Mouse (Mus musculus) midbrain, postnatal 0 days (tissue): ENCODE results near the gene Nol11. TPM values are rescaled to one million over a fixed set of nuclear protein-coding genes. Genes with fewer than 3 reads are reported as not detected.
A peak's percentile ranks its signal among the peaks of the same experiment; 100 is the strongest.
"Not testable (repeated sequence)": the region's sequence is repeated elsewhere in the genome, so short reads cannot be mapped to it uniquely, and the experiment has no call there.

ENCODE experiments used
- ATAC-seq: fragments of 200-750 bp; cut with Nextera tagmentation; 2 replicates; pipeline ENCODE4 v1.8.0; 2017; ENCODE audit warnings: moderate number of reproducible peaks, mild to moderate bottlenecking, moderate TSS enrichment, moderate library complexity; ENCODE audit not compliant: low FRiP score
- DNase-seq: peaks from one replicate; pipeline ENCODE4 v3.0.0-alpha.2; 2015; ENCODE audit warnings: low spot score
- H3K27ac ChIP-seq: fragments of 300-500 bp; sonication (generic); 2 replicates; pipeline ENCODE4 v1.5.1; 2014; ENCODE audit warnings: low read depth, mild to moderate bottlenecking, low read length, mixed read lengths
- H3K27me3 ChIP-seq: fragments of 300-500 bp; sonication (generic); 2 replicates; pipeline ENCODE4 v1.6.1; 2014; ENCODE audit warnings: low read length, control low read depth, mixed read lengths; ENCODE audit not compliant: insufficient read depth
- H3K36me3 ChIP-seq: fragments of 300-500 bp; sonication (generic); 2 replicates; pipeline ENCODE4 v1.6.1; 2014; ENCODE audit warnings: low read length, control low read depth, mixed read lengths; ENCODE audit not compliant: insufficient read depth
- H3K4me1 ChIP-seq: fragments of 300-500 bp; sonication (generic); 2 replicates; pipeline ENCODE4 v1.6.1; 2014; ENCODE audit warnings: mild to moderate bottlenecking, control low read depth, antibody characterized with exemption, low read length, mixed read lengths; ENCODE audit not compliant: insufficient read depth
- H3K4me2 ChIP-seq: fragments of 300-500 bp; sonication (generic); 2 replicates; pipeline ENCODE4 v1.6.1; 2014; ENCODE audit warnings: low read depth, mild to moderate bottlenecking, low read length, mixed read lengths; ENCODE audit not compliant: poor library complexity, severe bottlenecking
- H3K4me3 ChIP-seq: fragments of 300-500 bp; sonication (generic); 2 replicates; pipeline ENCODE4 v1.5.1; 2014; ENCODE audit warnings: low read depth, mild to moderate bottlenecking, low read length, moderate library complexity
- H3K9ac ChIP-seq: fragments of 300-500 bp; sonication (generic); replicated peaks from 2 replicates; pipeline ENCODE4 v1.6.1; 2014; ENCODE audit warnings: mild to moderate bottlenecking, low read length, moderate library complexity, mixed read lengths; ENCODE audit not compliant: poor library complexity, severe bottlenecking
- H3K9me3 ChIP-seq: fragments of 300-500 bp; sonication (generic); 2 replicates; pipeline ENCODE4 v1.6.1; 2016; ENCODE audit warnings: low read length, control low read depth
- CTCF ChIP-seq: IDR thresholded peaks from 2 replicates; pipeline ENCODE4 v1.5.1; 2016; ENCODE audit warnings: antibody characterized with exemption, mild to moderate bottlenecking
- WGBS: fragments of 180-500 bp; shearing (Covaris S2); extraction: QIAGEN DNeasy Blood & Tissue Kit; methylation state at CpG from one replicate; pipeline ENCODE4 v1.1.7; 2014; 5-methylcytosine and 5-hydroxymethylcytosine counted together
- polyA plus RNA-seq: library from polyadenylated mRNA; unstranded; fragments of >200 nt; fragmentation: Nextera tagmentation; extraction: Ambion mirVana; gene quantifications from 2 replicates; pipeline ENCODE4 v1.2.1, GENCODE M21; 2015
- total RNA-seq: library from RNA; depleted of rRNA; stranded (reverse); fragments of >200 nt; gene quantifications from 2 replicates; pipeline ENCODE4 v1.2.3, GENCODE M21; 2014

Gene Nol11
- total and polyA plus RNA-seq, 2 experiments from 2014 or later, result 35.6 to 36.9 TPM

DNA sequence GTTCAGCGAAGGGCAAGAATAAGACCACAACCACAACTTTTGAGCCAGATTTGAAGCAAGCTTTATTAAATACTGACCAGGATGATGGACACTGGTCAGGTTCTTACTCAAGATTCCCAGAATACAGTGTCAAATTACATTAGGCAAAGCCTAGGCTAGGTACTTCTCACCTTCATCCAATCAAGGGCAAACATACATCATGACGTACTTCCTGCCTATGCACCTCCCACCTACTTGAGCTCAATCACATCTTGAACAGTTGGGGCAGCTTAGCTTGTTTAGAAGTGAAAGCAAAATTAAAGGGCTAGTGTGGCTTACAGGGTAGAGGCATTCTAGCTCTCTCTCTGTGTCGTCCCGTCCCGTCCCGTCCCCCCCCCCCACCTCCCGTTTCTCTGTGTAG is 34.8 kb downstream of the Nol11 start:
- Histone ChIP-seq H3K27me3 (no peaks in the 10 kb centered on the region), H3K9me3 (no peaks in the 10 kb centered on the region), H3K27ac (no peak overlapping the region), H3K9ac (no peak overlapping the region), H3K4me1 (no peaks in the 10 kb centered on the region), H3K4me2 (no peak overlapping the region), H3K4me3 (no peak overlapping the region), H3K36me3 (no peaks in the 10 kb centered on the region)
- TF ChIP-seq CTCF, result no peak
- 86% methylated on average over 7 of the region's 7 CpGs for WGBS
- no peak for ATAC-seq
- no peak for DNase-seq

DNA sequence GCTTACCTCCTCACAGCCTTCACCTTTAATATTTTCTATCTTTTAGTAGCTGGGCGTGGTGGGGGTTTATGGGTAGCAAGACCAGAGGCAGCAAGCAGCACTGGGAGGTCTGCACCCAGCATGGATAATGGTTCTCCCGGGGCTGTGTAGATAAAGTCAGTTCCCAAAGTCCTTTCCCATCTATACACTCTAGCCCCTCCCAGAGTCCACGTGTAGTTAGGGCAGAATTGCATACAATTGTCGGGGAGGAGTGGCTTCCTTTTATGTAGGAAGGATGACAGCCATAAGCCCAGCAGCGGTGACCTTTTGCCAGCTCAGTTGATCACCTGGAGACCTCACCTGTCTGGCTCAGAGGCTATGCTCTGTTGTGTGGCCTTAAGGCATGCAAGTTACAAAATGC is 35.5 kb downstream of the Nol11 start:
- H3K4me2 ChIP-seq, result no peak overlapping the region
- 78% methylated on average over 5 of the region's 5 CpGs for WGBS
- no peak overlapping the region for H3K4me3 ChIP-seq
- no peaks in the 10 kb centered on the region for H3K9me3 ChIP-seq
- no peak for TF ChIP-seq CTCF
- H3K27me3 ChIP-seq, result no peaks in the 10 kb centered on the region
- no peaks in the 10 kb centered on the region for H3K36me3 ChIP-seq
- ATAC-seq, result no peak
- H3K27ac ChIP-seq, result no peak overlapping the region
- no peaks in the 10 kb centered on the region for H3K4me1 ChIP-seq
- no peak for DNase-seq
- H3K9ac ChIP-seq, result no peak overlapping the region

DNA sequence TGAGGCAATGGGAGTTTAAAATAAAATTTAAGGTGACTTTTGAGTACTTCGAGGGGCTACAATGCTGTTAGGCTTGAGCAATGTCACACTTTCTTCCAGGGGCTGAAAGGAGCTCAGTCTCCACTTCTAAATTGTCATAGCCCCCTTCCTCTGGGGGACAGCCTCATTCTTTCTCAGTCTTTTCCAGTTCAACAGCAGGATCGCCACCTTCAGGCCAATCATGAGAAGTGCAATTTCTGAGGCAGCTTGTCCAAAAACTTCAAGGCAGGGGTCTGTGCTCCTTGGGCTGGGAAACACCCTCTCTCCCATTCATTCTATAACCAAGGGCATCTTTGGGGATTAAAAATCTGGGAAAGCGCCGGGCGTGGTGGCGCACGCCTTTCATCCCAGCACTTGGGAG is 37.4 kb downstream of the Nol11 start:
- H3K27me3 ChIP-seq, result no peaks in the 10 kb centered on the region
- no peak for ATAC-seq
- H3K4me1 ChIP-seq, result no peaks in the 10 kb centered on the region
- no peak for DNase-seq
- peak; percentile 63 for TF ChIP-seq CTCF
- no peak overlapping the region for H3K4me2 ChIP-seq
- no peak overlapping the region for H3K27ac ChIP-seq
- WGBS, result 77% methylated on average over 7 of the region's 7 CpGs
- H3K36me3 ChIP-seq, result no peaks in the 10 kb centered on the region
- H3K4me3 ChIP-seq, result no peak overlapping the region
- no peaks in the 10 kb centered on the region for H3K9me3 ChIP-seq
- H3K9ac ChIP-seq, result no peak overlapping the region

DNA sequence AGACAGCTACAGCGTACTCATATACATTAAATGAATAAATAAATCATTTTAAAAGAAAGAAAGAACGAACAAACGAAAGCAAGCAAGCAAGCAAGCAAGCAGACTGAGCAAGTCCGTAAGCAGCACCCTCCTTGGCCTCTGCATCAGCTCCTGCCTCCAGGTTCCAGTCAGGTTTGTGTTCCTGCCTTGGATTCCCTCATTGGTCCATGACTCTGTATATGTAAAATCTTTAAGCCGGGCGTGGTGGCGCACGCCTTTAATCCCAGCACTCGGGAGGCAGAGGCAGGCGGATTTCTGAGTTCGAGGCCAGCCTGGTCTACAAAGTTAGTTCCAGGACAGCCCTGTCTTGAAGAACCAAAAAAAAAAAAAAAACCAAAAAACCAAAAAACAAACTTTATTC is 45.2 kb downstream of the Nol11 start:
- not testable (repeated sequence) for H3K4me3 ChIP-seq, DNase-seq, H3K27me3 ChIP-seq, H3K4me1 ChIP-seq, H3K9ac ChIP-seq, H3K36me3 ChIP-seq, H3K4me2 ChIP-seq, H3K9me3 ChIP-seq, ATAC-seq, H3K27ac ChIP-seq
- WGBS, result 98% methylated on average over 11 of the region's 11 CpGs

DNA sequence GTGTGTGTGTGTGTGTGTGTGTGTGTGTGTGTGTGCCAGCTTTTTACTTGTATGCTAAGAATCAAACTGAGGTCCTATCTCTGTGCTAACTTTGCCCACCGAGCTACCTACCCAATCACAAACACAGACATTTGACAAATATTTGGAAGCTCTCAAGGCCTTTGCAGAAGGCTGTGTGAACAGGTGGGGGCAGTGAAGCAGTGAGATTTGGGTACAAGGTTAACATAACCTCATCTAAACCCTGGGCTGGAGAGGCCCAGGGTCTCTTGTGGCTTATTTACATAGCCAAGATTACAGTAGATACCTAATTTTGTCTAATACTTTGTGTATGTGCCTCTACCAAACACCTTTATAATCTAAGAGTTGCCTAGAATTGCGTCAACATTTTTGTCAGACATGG is 46.8 kb downstream of the Nol11 start:
- H3K4me2 ChIP-seq, result no peak overlapping the region
- TF ChIP-seq CTCF, result no peak
- no peak overlapping the region for H3K9ac ChIP-seq
- H3K4me3 ChIP-seq, result no peak overlapping the region
- ATAC-seq, result no peak
- WGBS, result 89% methylated on average over 2 of the region's 2 CpGs
- H3K27ac ChIP-seq, result no peak overlapping the region
- no peaks in the 10 kb centered on the region for H3K4me1 ChIP-seq
- no peaks in the 10 kb centered on the region for H3K36me3 ChIP-seq
- no peaks in the 10 kb centered on the region for H3K27me3 ChIP-seq
- no peak for DNase-seq
- H3K9me3 ChIP-seq, result no peaks in the 10 kb centered on the region

- Histone ChIP-seq H3K9me3 (no peaks in the 10 kb centered on the region), H3K27ac (no peak overlapping the region), H3K4me3 (no peak overlapping the region), H3K36me3 (no peaks in the 10 kb centered on the region), H3K4me1 (no peaks in the 10 kb centered on the region), H3K9ac (no peak overlapping the region), H3K4me2 (no peak overlapping the region), H3K27me3 (no peaks in the 10 kb centered on the region)
- WGBS, result 27% methylated on average over 6 of the region's 6 CpGs
- TF ChIP-seq CTCF, result no peak
- no peak for ATAC-seq
- DNase-seq, result no peak
These were observed 48.4 kb downstream of the Nol11 start for GRCm38 (mm10) chr11:107140756-107141155.

DNA sequence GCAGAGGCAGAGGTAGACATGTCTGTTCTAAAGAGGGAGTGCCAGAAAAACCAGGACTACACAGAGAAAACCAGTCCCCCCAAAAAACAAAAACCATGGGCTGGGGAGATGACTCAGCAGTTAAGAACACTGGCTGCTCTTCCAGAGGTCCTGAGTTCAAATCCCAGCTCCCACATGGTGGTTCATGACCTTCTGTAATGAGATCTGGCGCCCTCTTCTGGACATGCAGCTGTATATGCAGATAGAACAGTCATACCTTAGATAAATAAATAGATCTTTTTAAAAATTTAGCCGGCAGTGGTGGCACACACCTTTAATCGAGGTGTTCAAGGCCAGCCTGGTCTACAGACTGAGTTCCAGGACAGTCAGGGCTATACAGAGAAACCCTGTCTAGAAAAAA is 50.5 kb downstream of the Nol11 start:
- H3K4me2 ChIP-seq, result no peak overlapping the region
- no peak overlapping the region for H3K9ac ChIP-seq
- ATAC-seq (no peak), DNase-seq (no peak)
- 83% methylated on average over 3 of the region's 3 CpGs for WGBS
- no peaks in the 10 kb centered on the region for H3K27me3 ChIP-seq
- no peaks in the 10 kb centered on the region for H3K4me1 ChIP-seq
- no peaks in the 10 kb centered on the region for H3K36me3 ChIP-seq
- no peaks in the 10 kb centered on the region for H3K9me3 ChIP-seq
- no peak overlapping the region for H3K27ac ChIP-seq
- TF ChIP-seq CTCF, result peak; percentile 44
- no peak overlapping the region for H3K4me3 ChIP-seq
